Mouse (Mus musculus) erythroblast, adult 5-6 weeks (primary cell): ENCODE measurements around the gene Jmjd1c. TPM values are rescaled to one million over a fixed set of nuclear protein-coding genes. Genes with fewer than 3 reads are reported as not detected.

Source experiments
- ATAC-seq: replicated peaks from 2 replicates; pipeline ENCODE4 v1.8.0; 2016; ENCODE audit warnings: moderate number of reproducible peaks, mild to moderate bottlenecking, moderate TSS enrichment, inconsistent platforms; ENCODE audit not compliant: poor library complexity, low FRiP score, severe bottlenecking
- total RNA-seq, 2 experiments: library from RNA; stranded (forward) in 1 of 2; stranded (reverse) in 1 of 2; fragments of 150-400 nt in 1 of 2; fragments of 200-764, 138-1000 nt in 1 of 2; gene quantifications; 2 replicates each; pipeline versions ENCODE4 v1.2.3 to v1.2.4; 2015 to 2017; ENCODE audit warnings: low replicate concordance in 2 of 2

Jmjd1c gene
- 25.4 and 38.5 TPM in 2 replicates for total RNA-seq (2015; ENCODE audit: low replicate concordance)
- total RNA-seq (2017; ENCODE audit: low replicate concordance) = 36.3 and 39.3 TPM in 2 replicates

- no peak for ATAC-seq
These were observed at the start of gene Jmjd1c for GRCm38 (mm10) chr10:67095798-67096620. Gene Jmjd1c (plus strand): TSS chr10:67096125.

DNA sequence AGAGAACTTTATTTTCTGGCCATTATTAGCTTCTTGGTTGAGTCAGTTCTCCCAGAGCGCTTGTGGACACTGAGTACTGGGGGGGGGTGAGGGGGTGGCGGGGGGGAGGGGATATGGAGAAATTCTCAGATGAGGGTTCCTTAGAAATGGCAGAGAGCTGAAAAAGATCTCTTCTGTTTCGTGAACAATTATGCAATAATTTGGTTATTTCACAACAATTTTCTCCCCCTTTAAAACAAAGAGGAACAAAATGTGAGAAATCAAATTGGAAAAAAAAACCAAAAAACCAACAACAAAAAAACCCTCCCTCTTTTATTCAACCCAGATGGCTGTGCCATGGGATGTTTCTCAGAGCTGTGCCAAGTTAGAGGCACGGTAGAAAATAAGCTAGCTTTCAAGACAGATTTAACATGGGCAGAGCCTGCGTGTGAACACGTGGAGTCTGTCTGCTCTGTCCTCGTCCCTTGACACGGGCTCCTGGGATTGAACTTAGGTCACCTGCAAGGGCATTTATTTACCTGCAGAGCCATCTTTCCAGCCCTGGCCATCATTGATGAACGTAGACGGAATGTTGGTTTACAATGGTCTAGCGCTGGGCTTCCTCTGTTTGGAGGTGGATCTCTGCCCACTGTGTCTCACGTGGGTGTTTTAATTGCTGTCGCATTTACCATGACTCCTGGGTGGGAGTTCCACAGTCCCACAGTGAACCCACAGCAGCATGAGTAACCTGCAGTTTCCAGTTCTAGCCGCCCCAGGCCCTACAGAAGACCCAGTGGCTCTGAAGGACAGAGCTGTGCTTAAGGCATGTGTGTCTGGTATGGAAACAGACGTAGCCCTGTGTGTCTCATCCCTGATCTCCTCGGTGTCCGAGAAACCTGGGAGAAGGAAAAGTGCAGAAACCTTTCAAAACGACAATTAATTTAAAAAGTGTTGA lies 47.9 kb upstream of the Jmjd1c start:
- no peak for ATAC-seq

GRCm38 (mm10) chr10:67048871-67049615 lies 46.9 kb upstream of the Jmjd1c start:
- no peak for ATAC-seq

GRCm38 (mm10) chr10:67049621-67050020 lies 46.3 kb upstream of the Jmjd1c start:
- ATAC-seq = no peak

DNA sequence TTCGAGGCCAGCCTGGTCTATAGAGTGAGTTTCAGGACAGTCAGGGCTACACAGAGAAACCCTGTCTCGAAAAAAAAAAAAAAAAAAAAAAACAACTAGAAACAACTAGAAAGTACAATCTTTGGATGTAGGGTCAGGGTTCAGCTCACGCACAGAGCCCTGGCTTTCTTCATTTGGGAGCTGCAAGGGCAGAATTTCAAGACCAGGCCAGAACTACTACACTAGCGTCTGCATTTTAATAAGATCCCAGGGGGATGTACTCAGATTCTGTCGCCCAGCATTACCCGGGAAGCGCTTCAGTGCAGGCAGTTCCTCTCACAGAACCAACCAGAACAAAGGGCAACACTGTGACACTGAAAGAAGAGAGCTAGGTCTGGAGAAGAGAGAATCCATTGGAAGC lies 45.2 kb upstream of the Jmjd1c start:
- no peak for ATAC-seq

- ATAC-seq = no peak
These were observed 44.5 kb upstream of the Jmjd1c start for GRCm38 (mm10) chr10:67051466-67051865.

DNA sequence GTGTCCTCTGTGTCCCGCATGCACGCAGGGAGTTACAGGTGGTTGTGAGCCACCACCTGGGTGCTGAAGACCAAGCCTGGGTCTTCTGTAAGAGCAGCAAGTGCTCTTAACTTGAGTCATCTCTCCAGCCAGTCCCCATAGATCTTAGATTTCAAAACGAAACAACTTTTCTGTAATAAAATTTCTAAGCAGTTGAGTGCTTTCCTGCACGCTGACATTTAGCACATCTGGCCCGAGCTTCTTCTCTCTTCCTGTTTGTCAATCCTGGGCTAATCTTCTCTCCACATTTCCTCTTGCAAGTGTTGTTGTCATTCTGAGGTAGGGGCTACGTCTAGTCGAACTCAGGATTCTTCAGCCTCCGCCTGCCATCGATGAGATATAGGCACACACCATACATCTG lies 43.5 kb upstream of the Jmjd1c start:
- no peak for ATAC-seq

DNA sequence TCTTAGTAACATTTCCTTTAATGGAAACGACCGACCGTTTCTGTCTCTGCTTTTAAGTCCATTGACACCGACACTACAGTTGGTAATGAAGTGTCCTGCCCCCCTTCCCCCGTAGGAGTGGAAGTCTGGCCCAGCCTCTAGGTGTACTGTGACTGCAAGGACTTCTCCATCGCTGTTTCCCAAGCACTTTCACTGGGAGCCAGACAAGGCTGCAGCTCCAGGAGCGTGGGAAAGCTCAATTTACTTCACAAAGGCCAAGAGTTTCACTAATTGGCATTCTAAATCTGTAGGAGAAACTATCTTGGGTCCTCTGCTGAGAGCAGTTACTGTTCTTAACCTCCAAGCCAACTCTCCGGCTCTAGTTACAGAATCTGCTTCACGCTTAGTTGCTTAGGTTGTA lies 42.5 kb upstream of the Jmjd1c start:
- no peak for ATAC-seq

- ATAC-seq = no peak
These were observed 39.8 kb upstream of the Jmjd1c start for GRCm38 (mm10) chr10:67055867-67056856.

DNA sequence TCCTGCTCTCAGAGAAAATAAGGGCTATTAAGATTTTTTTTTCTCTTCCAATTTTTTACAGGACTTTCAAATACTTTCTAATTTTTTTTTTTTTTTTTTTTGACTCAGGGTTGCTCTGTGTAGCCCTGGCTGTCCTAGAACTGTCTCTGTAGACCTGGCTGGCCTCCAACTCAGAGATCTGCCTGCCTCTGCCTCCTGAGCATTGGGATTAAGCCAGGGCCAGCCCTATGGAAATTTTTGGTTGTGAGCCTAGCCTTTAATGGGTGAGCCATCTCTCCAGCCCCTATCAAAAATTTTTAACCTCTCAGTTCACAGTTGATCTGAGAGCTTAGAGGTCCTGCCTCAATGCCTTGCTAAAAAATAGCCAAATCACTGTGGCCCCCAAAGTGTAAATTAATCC lies 38.7 kb upstream of the Jmjd1c start:
- ATAC-seq = no peak

DNA sequence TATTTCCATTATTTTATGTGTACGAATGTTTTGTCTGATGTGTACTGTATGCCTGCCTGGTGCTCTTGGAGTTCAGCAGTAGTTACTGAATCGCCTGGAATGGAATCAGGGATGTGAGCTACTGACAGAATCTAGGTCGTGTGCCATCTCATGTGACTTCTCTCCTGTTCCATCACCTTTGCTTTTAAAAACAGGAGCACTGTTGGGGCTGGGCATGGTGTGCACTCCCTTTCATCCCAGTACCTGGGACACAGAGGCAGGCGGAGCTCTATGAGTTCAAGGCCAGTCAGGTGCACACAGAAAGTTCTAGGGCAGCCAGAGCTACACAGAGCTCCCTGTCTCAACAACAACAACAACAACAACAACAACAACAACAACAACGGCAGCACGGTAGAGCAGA lies 38.2 kb upstream of the Jmjd1c start:
- no peak for ATAC-seq

DNA sequence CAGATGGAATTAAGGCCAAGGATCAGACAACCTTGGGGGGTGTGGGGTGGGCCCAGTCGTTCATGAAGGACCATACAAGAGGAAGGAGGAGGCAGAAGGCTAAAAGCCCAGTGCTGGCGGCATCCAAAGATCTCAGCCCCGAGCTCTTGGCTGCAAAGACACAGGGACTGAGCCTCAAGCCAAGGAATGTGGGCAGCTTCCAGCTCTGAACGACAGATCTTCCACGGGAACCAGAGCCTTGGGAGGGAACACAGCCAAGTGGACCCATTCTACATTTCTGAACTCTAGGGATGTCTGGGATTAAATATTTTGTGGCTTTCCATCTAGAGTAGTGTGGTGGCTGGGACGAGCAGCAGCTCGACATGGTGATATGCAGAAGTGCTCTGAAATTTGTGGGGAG lies 37.6 kb upstream of the Jmjd1c start:
- no peak for ATAC-seq

DNA sequence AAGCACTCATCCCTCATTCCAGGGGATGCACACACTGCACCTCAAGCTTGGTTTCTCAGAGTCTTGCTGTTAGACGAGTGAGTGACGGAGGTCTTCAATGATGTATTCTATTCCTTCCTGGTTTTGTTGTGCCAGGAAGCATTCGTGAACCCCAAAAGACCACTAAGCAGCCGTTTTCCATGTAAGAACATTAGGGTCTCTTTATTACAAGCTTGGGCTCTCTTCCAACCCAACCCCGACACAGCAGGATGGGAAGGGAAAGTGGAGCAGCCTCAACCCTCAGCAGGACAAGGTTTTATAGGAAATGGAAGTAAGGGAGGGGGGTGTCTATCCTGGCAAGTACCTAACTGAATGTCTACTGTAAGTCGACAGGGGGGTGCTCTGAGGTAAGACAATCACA lies 37.2 kb upstream of the Jmjd1c start:
- ATAC-seq = no peak

- no peak for ATAC-seq
These were observed 34.5 kb upstream of the Jmjd1c start for GRCm38 (mm10) chr10:67061367-67061801.

DNA sequence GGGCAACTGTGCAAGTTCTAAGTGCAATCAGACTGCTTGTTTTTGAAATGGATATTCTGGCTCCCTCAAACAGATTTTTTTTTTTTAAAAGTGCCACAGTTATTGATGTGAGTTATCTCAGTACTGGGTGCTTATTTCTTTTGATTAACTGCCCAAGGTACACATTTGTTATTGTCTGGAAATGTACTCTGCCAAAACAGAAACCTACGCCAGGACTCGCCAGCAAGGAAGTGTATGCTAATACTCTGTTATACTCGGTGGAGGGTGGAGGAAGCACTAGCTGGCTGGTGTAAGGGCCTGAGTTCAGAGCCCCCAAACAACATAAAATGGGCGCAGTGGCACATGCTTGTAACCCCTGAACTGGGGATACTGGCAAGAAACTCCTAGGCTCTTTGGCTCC lies 34.1 kb upstream of the Jmjd1c start:
- no peak for ATAC-seq

DNA sequence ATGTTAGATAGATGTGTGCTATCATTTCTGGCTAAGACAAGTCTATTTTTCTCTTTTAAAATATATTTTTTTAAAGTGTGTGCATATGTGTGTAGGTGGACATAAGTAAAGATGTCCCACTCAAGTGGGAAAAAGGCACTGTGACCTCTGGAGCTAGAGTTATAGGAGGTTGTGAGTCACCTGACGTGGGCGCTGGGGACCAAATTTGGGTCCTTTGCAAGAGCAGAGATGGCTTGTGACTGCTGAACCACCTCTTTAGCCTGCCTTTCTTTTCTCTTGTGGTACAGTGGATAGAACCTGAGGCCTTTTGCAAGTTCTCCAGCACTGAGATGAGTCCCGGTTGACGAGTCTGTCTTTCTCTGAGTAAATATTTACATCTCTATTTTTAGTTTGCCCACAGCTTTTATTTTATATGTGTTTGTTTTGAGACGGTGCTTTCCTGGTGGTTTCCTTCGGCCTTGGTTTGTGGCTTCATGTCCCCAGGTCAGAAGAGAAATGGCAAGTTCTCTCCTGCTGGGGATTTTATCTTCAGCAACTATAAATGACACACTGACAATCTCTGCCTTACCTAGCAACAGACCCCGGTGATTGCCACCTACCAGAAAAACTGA lies 30.5 kb upstream of the Jmjd1c start:
- no peak for ATAC-seq

GRCm38 (mm10) chr10:67065927-67066326 lies 30.0 kb upstream of the Jmjd1c start:
- no peak for ATAC-seq

DNA sequence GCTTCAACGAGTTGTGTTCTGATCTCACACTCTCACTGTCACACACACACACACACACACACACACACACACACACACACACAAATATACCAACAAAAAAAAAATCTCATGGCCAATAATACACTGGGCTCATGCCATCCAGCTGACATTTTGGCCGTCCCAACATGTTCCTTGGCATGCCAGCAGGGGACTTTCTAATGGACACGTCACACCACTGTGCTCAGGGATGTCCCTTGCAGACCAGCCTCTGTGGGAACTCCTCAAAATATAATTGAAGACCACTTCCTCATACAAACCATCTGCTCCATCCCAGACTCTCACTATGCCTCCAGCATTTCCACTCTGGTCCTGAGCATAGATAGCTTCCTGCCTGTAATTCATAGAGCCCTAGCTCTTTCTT lies 29.5 kb upstream of the Jmjd1c start:
- no peak for ATAC-seq
